28 mouse cellular contexts compared by ENCODE assay signal in the genomic region with DNA sequence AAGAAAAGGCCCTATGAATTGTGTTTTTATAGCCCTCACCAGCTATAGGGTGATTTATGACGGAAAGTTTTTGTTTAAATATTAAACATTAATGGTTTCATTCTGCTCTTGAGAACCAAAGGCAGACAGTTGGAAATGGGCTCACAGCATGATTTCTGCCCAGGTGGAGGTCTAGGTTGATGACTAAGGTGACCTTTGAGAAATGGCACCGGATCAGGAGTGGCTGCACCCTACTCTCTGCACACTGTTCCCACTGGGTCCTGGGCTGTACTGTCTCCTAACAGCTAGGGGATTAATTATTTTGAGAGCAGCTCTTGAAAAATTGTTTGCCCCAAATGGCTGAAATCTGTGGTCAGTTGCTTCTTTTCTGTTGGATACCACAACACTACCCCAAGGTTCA.
DNase-seq lines count a peak whose midpoint lies in the region; ATAC-seq and TF ChIP-seq lines count a peak whose summit lies in the region.
"Had no signal": no experiment of that assay in that cellular context is flagged by ENCODE, and none has a peak within 500 bp of the region (broad histone marks: within the 10 kb centered on the region; RNA-seq: fewer than 3 reads in every experiment).

No protein-coding gene starts in this region.

- POLR2A ChIA-PET in Patski (lab: Charles Lee) = interaction anchor here (0.6 to 1.7 kb wide), 2 partner anchors 10 to 137 kb away, joined by 3 to 5 read pairs; no protein-coding TSS in a partner anchor

- no peak overlapping the region for H3K27ac ChIP-seq in intestine, embryonic 16.5 days (ENCODE audit: low read length)
- H3K27ac ChIP-seq in kidney, embryonic 15.5 days = peak overlapping the region; percentile 64
- H3K27ac ChIP-seq: embryonic facial prominence, embryonic 12.5 days; gastrocnemius, adult 2 months; heart, adult 2 months; hindbrain, embryonic 13.5 days; layer of hippocampus, adult 2 months; liver, embryonic 14.5 days had no signal

- peak; percentile 44 for DNase-seq in Patski (ENCODE audit: low read depth, low spot score)
- peak; percentile 35 to 73 for DNase-seq in kidney, postnatal 25 days
- DNase-seq in adipocyte (ENCODE audit: low spot score) = no peak
- DNase-seq in right cerebral cortex, postnatal 10 days (ENCODE audit: low spot score in 2 of 2) = no peak
- DNase-seq in heart, adult 18-20 months = no peak
- DNase-seq: adrenal gland, adult 8-10 months; cerebellum, adult 9-10 months; cerebellum, postnatal 36 days; embryo, embryonic 11 days; gastrocnemius, adult 2 months; gastrocnemius, postnatal 36 days; heart, adult 2 months; heart, postnatal 4 days; liver; lung, embryonic 14.5 days; lung, postnatal 14 days; midbrain, embryonic 14.5 days; right cerebral cortex, postnatal 14 days had no signal

- no peak for TF ChIP-seq CTCF in Patski (IDR thresholded peaks at IDR 0.05)

- H3K4me3 ChIP-seq in intestine, embryonic 16.5 days (ENCODE audit: low read length) = no peak overlapping the region
- no peak overlapping the region for H3K4me3 ChIP-seq in kidney, embryonic 15.5 days (replicated peaks)
- H3K4me3 ChIP-seq: embryonic facial prominence, embryonic 12.5 days; gastrocnemius, adult 2 months; heart, adult 2 months; heart, embryonic 12.5 days; hindbrain, embryonic 13.5 days; layer of hippocampus, adult 2 months had no signal

- H3K9me3 ChIP-seq in intestine, embryonic 16.5 days (ENCODE audit: control insufficient read depth, low read length) = no peaks in the 10 kb centered on the region
- H3K9me3 ChIP-seq in kidney, embryonic 15.5 days (replicated peaks) = 0 out of 2 replicates have a peak, but pooled peaks cover 2% of the 10 kb centered on the region
- H3K9me3 ChIP-seq: embryonic facial prominence, embryonic 12.5 days; heart, embryonic 12.5 days; hindbrain, embryonic 13.5 days had no signal

- H3K27me3 ChIP-seq in Patski = no peaks in the 10 kb centered on the region
- no peaks in the 10 kb centered on the region for H3K27me3 ChIP-seq in intestine, embryonic 16.5 days (replicated peaks; ENCODE audit: control insufficient read depth, insufficient read depth, low read length)
- H3K27me3 ChIP-seq in kidney, embryonic 15.5 days = no peaks in the 10 kb centered on the region
- H3K27me3 ChIP-seq: embryonic facial prominence, embryonic 12.5 days; heart, embryonic 12.5 days; hindbrain, embryonic 13.5 days had no signal

- H3K4me2 ChIP-seq in intestine, embryonic 16.5 days (ENCODE audit: low read depth, low read length) = no peak overlapping the region
- H3K4me2 ChIP-seq in kidney, embryonic 15.5 days = no peak overlapping the region
- H3K4me2 ChIP-seq: embryonic facial prominence, embryonic 12.5 days; heart, embryonic 12.5 days; hindbrain, embryonic 13.5 days; lung, embryonic 14.5 days had no signal

- in situ Hi-C loops in Patski (cut with MboI; ENCODE audit: low pct_unique_long_range_greater_than_20kb) = no loop called here

- no peak overlapping the region for H3K9ac ChIP-seq in intestine, embryonic 16.5 days (ENCODE audit: low read depth, low read length)
- no peak overlapping the region for H3K9ac ChIP-seq in kidney, embryonic 15.5 days
- H3K9ac ChIP-seq: embryonic facial prominence, embryonic 12.5 days; heart, embryonic 12.5 days; hindbrain, embryonic 13.5 days; liver, embryonic 14.5 days; lung, embryonic 14.5 days had no signal

- H3K4me1 ChIP-seq in intestine, embryonic 16.5 days (ENCODE audit: control insufficient read depth, insufficient read depth, low read length) = peaks cover 3% of the 10 kb centered on the region; the same call in 1 of the 2 replicates
- peaks cover 16% of the 10 kb centered on the region for H3K4me1 ChIP-seq in kidney, embryonic 15.5 days
- H3K4me1 ChIP-seq: embryonic facial prominence, embryonic 12.5 days; heart, embryonic 12.5 days had no signal

- no peak for ATAC-seq in Patski
- ATAC-seq in intestine, embryonic 16.5 days = peak; percentile 72
- ATAC-seq in kidney, embryonic 15.5 days (replicated peaks; ENCODE audit: low FRiP score) = 0 out of 2 replicates have a peak, but pooled peaks have one; percentile 33
- ATAC-seq: activated CD4-positive, CD25-positive, alpha-beta regulatory T cell, adult 4 months; CD4-positive, CD25-positive, alpha-beta regulatory T cell, adult 4 months; forebrain, embryonic 16.5 days had no signal

- WGBS in intestine, embryonic 16.5 days = 52% methylated on average over 2 of the region's 2 CpGs
- WGBS in kidney, embryonic 15.5 days = 63% methylated on average over 2 of the region's 2 CpGs

- CTCF ChIA-PET in Patski (lab: Charles Lee) = interaction anchor here (0.8 to 1.4 kb wide), 3 partner anchors 10 to 61 kb away, joined by 3 to 4 read pairs (median 4); no protein-coding TSS in a partner anchor

- H3K36me3 ChIP-seq in intestine, embryonic 16.5 days (ENCODE audit: control insufficient read depth, insufficient read depth, low read length) = no peaks in the 10 kb centered on the region
- no peaks in the 10 kb centered on the region for H3K36me3 ChIP-seq in kidney, embryonic 15.5 days
- H3K36me3 ChIP-seq: embryonic facial prominence, embryonic 12.5 days; heart, embryonic 12.5 days; hindbrain, embryonic 13.5 days had no signal

Comparison
In these comparisons a context has a peak if more than half of its experiments do, and no peak if none do; other contexts are left out.
1. DNase-seq: peak in Patski (single experiment) and kidney, postnatal 25 days (2 of 2); none in adipocyte (single experiment), right cerebral cortex, postnatal 10 days (0 of 2) and heart, adult 18-20 months (0 of 2).